ENCODE assay signal across 9 mouse cellular contexts in the genomic region with DNA sequence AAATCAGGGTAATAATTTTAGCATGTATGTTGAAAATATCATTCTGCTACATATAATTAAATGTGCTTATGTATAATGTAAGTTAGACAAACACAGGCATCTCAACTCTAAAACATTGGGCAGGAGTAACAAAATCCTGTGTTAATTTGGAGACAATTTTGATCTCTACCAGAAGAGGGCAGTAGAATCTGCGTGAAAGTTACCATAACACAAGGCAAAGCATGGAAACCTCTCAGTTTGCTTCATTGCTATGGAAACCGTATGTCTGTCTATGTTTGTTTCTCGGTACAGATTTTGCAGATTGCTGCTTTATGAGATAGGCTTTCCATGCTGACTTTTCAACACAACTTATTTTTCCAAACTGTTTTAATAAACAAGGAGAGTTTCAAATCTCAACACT.
DNase-seq lines count a peak whose midpoint lies in the region; ATAC-seq lines count a peak whose summit lies in the region.
"Had no signal": no experiment of that assay in that cellular context is flagged by ENCODE, and none has a peak within 500 bp of the region (broad histone marks: within the 10 kb centered on the region; RNA-seq: fewer than 3 reads in every experiment).

No protein-coding gene starts in this region.

- no peaks in the 10 kb centered on the region for H3K9me3 ChIP-seq in forebrain, embryonic 16.5 days (ENCODE audit: control insufficient read depth, low read length)
- H3K9me3 ChIP-seq: megakaryocyte, embryonic 14.5 days had no signal

- 13% methylated on average over 3 of the region's 3 CpGs for WGBS in forebrain, embryonic 16.5 days

- no peak overlapping the region for H3K27ac ChIP-seq in forebrain, embryonic 16.5 days (ENCODE audit: low read length)

- no peaks in the 10 kb centered on the region for H3K4me1 ChIP-seq in forebrain, embryonic 16.5 days (replicated peaks; ENCODE audit: control insufficient read depth, insufficient read depth, low read length)

- ATAC-seq in forebrain, embryonic 16.5 days: peak; percentile 96
- ATAC-seq in monocyte, adult 5-6 weeks (replicated peaks; ENCODE audit: insufficient number of reproducible peaks, low FRiP score, low TSS enrichment, poor library complexity, severe bottlenecking): peak; percentile 68

- intact Hi-C loops in heart, postnatal 10 days (cut with DNase I): loop anchor here (1.0 to 5.0 kb wide), 4 partner anchors 130 to 472 kb away; no protein-coding TSS in a partner anchor
- intact Hi-C loops in heart, postnatal 25 days (cut with DNase I): loop anchor here (2.0 to 10.0 kb wide), 4 partner anchors 68 to 424 kb away; no protein-coding TSS in a partner anchor

- H3K27me3 ChIP-seq in forebrain, embryonic 16.5 days (replicated peaks; ENCODE audit: control insufficient read depth, insufficient read depth, low read length): no peaks in the 10 kb centered on the region
- H3K27me3 ChIP-seq: megakaryocyte, embryonic 14.5 days had no signal

- no peak overlapping the region for H3K4me2 ChIP-seq in forebrain, embryonic 16.5 days (ENCODE audit: low read length)

- DNase-seq in heart, postnatal 10 days: peak; percentile 19 to 48
- no peak for DNase-seq in heart, postnatal 25 days (ENCODE audit: low spot score)
- DNase-seq in 3T3-L1 (ENCODE audit: low read depth, low spot score): peak; percentile 86
- DNase-seq in MEL-GATA-1-ER (ENCODE audit: extremely low read depth, low read depth): peak; percentile 26
- DNase-seq in spleen, postnatal 14 days (ENCODE audit: low spot score in 2 of 2): no peak
- DNase-seq in cerebellum, postnatal 36 days: no peak

- H3K4me3 ChIP-seq in forebrain, embryonic 16.5 days (replicated peaks; ENCODE audit: low read length): no peak overlapping the region
- H3K4me3 ChIP-seq: megakaryocyte, embryonic 14.5 days had no signal

- no peak overlapping the region for H3K9ac ChIP-seq in forebrain, embryonic 16.5 days (replicated peaks; ENCODE audit: low read depth, low read length)

- H3K36me3 ChIP-seq in forebrain, embryonic 16.5 days (ENCODE audit: control insufficient read depth, insufficient read depth): no peaks in the 10 kb centered on the region

Comparison
In these comparisons a context has a peak if more than half of its experiments do, and no peak if none do; other contexts are left out.
1. DNase-seq: peak in heart, postnatal 10 days (2 of 2), 3T3-L1 (single experiment) and MEL-GATA-1-ER (single experiment); none in heart, postnatal 25 days (single experiment), spleen, postnatal 14 days (0 of 2) and cerebellum, postnatal 36 days (0 of 2).